Mouse (Mus musculus): ENCODE results near the gene Clptm1.

- TF ChIP-seq CTCF (IDR thresholded peaks at IDR 0.05; ENCODE audit: low read depth) (peak; percentile 98), EP300 (IDR thresholded peaks at IDR 0.05; ENCODE audit: low read depth) (no peak)
These were observed 4.3 kb upstream of the Clptm1 start for GRCm38 (mm10) chr7:19668947-19669721.

Data from liver, embryonic 14.5 days (tissue).